Mouse (Mus musculus) bone marrow macrophage, adult 2 months (primary cell): ENCODE data around the gene Kcnd1.

ENCODE experiments used
- CTCF ChIP-seq: IDR thresholded peaks from 2 replicates; pipeline ENCODE4 v1.5.1; 2012; ENCODE audit warnings: low read depth, mild to moderate bottlenecking, low read length, moderate library complexity
- POLR2A ChIP-seq: IDR thresholded peaks from 2 replicates; pipeline ENCODE4 v1.6.1; 2012; ENCODE audit warnings: mild to moderate bottlenecking, low read depth, low read length, borderline replicate concordance

DNA sequence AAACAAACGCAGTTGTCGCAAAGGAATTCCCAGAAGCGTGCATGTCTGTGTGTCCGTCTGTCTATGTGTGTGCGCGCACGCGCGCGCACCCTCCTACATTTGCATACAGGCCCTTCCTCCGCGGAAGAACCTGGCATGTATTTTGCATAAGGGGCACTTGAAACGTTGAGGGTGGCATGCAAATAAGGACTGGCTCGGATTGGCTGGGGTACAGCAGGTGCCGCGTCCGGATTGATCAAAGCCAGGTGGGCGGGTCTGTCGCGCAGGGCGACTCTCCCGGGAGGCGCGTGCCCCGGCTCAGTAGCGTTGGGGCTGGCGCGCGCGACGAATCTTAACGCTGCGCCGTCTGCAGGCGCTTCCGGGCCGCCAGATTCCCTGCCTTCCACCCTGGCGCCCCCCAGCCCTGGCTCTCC lies 55.9 kb downstream of the Kcnd1 start, which contains the start of gene Pim2:
- TF ChIP-seq CTCF (no peak), POLR2A (no peak)
